ENCODE assay signal across 22 mouse cellular contexts in the genomic region with DNA sequence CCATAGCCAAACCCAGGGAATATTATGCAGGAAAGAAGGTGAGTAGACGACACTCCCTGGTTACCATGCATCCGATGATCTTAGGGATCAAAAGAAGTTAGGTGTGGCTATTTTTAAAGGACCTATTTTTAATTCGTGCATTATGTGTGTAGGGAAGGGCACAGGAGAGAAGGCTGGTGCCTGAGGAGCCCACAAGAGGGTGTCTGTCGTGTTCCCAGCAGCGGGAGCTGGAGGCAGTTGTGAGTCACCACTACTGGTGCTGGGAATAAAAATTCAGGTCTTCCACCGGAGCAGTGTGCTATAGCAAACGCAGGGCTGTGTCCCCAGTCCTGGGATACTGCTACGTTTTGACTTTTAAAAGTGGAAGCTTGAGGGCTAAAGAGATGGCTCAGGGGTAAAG. TPM values are rescaled to one million over a fixed set of nuclear protein-coding genes. Genes with fewer than 3 reads are reported as not detected.
"Had no signal": no experiment of that assay in that cellular context is flagged by ENCODE, and none has a peak within 500 bp of the region (broad histone marks: within the 10 kb centered on the region; RNA-seq: fewer than 3 reads in every experiment).

No protein-coding gene starts in this region.

- H3K4me2 ChIP-seq: kidney, embryonic 15.5 days; liver, embryonic 13.5 days; midbrain, embryonic 12.5 days had no signal

- H3K27ac ChIP-seq: kidney, embryonic 15.5 days; limb, embryonic 12.5 days; liver, embryonic 13.5 days; lung, embryonic 15.5 days; macrophage; midbrain, embryonic 12.5 days; neural tube, embryonic 13.5 days had no signal

- H3K9me3 ChIP-seq: kidney, embryonic 15.5 days; limb, embryonic 12.5 days; liver, embryonic 13.5 days; lung, embryonic 15.5 days; midbrain, embryonic 12.5 days; neural tube, embryonic 13.5 days had no signal

- H3K36me3 ChIP-seq: limb, embryonic 12.5 days; liver, embryonic 13.5 days; lung, embryonic 15.5 days; midbrain, embryonic 12.5 days; neural tube, embryonic 13.5 days had no signal

- H3K4me1 ChIP-seq: liver, embryonic 13.5 days; megakaryocyte, embryonic 14.5 days had no signal

- H3K27me3 ChIP-seq: kidney, embryonic 15.5 days; limb, embryonic 12.5 days; liver, embryonic 13.5 days; lung, embryonic 15.5 days; megakaryocyte, embryonic 14.5 days; neural tube, embryonic 13.5 days had no signal

- DNase-seq: kidney, adult 2 months; kidney, postnatal 25 days; layer of hippocampus, adult 9-11 months; liver; liver, embryonic 13.5 days; liver, postnatal 0 days; lung, postnatal 14 days; retina, postnatal 1 day; right cerebral cortex, postnatal 4 days; spleen, adult 18-20 months; thymus, adult 2 months; thymus, postnatal 25 days had no signal

- H3K4me3 ChIP-seq: kidney, embryonic 15.5 days; limb, embryonic 12.5 days; liver, embryonic 13.5 days; lung, embryonic 15.5 days; megakaryocyte, embryonic 14.5 days; midbrain, embryonic 12.5 days; neural tube, embryonic 13.5 days had no signal

- H3K9ac ChIP-seq: kidney, embryonic 15.5 days; limb, embryonic 12.5 days; liver, embryonic 13.5 days; liver, postnatal 0 days; lung, embryonic 15.5 days; midbrain, embryonic 12.5 days had no signal

- ATAC-seq: liver, postnatal 0 days had no signal

RNA-seq across cellular contexts. Expression of a gene that starts 9.6 kb away (rescaled TPM):
- polyA plus RNA-seq: macrophage had no signal

RNA-seq across cellular contexts. Expression of a gene that starts 54.9 kb away (rescaled TPM):
- total RNA-seq: left cerebral cortex, postnatal 36 days had no signal
- polyA plus RNA-seq: kidney, adult 2 months; kidney, embryonic 15.5 days; limb, embryonic 12.5 days; liver, embryonic 13.5 days; liver, postnatal 0 days; lung, embryonic 15.5 days; macrophage; midbrain, embryonic 12.5 days; neural tube, embryonic 13.5 days; stomach, embryonic 14.5 days; testis, adult 2 months; thymus, adult 2 months had no signal
